Mouse (Mus musculus): Measurements from ENCODE around the gene B3gnt2. TPM values are rescaled to one million over a fixed set of nuclear protein-coding genes. Genes with fewer than 3 reads are reported as not detected.

B3gnt2 gene
- polyA plus RNA-seq, 1 experiment from 2014 or later: 12.7 TPM

DNA sequence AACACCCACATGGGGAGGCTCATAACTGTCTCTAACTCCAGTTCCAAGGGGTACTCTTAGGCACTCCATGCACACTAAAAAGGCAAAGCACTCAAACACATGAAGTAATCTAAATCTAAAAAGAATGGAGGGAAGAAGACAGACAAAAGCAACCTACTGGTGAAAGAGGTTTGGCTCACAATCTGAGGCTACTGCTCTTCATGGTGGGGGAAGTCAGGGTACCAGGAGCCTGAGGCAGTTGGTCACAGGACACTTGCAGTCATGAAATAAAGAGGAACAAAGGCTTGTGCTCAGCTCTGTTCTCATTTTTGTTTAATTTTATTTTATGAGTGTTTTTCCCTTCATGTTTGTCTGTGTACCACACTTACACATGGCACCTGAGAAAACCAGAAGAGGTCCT, 45.6 kb downstream of the B3gnt2 start:
- Histone ChIP-seq H3K27ac (ENCODE audit: low read length) (no peak overlapping the region), H3K4me2 (ENCODE audit: low read depth, low read length) (no peak overlapping the region), H3K36me3 (ENCODE audit: control insufficient read depth, insufficient read depth, low read length) (no peaks in the 10 kb centered on the region), H3K9me3 (ENCODE audit: control insufficient read depth, low read length) (no peaks in the 10 kb centered on the region), H3K9ac (ENCODE audit: low read length) (no peak overlapping the region), H3K4me3 (ENCODE audit: low read length) (no peak overlapping the region), H3K4me1 (replicated peaks; ENCODE audit: control insufficient read depth, insufficient read depth, low read length) (no peaks in the 10 kb centered on the region), H3K27me3 (ENCODE audit: control insufficient read depth, insufficient read depth, low read depth, low read length) (no peaks in the 10 kb centered on the region)
- no peak for ATAC-seq (ENCODE audit: low read depth)

DNA sequence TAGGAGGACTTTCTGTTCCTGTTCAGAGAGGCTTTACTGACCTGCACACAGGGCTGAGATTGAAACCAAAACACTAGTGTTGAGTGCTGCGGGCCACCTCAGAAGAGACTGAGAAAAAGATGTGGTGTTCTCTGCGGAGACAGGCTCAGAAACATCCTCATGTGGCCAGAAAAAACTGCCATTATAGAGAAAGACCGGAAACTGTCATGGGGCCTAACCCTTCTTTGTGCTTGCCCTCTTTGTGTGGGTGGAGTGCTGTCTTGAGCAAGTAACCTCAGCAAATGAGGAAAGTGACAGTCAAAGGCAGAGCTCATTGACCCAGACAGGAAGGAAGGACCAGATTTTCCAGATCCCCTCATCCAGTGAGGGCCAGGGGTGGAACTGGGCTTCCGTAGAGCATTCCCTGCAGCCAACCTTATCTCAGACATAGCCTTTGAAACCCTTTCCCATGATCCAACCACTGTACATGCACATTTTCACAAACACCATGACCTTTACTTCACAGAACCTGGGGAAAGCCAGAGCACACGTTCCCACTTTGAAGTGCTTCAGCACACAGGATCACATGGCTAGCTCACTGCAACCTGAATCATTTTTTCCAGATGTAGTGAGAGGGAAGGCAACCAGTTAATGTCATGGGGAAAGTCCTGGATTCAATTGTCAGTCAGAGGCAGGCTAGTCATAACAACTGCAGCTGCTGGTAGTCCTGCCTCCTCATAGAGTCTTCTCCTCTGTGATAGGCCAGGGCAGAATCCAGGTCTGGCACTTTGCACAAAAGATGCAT, 46.6 kb downstream of the B3gnt2 start:
- Histone ChIP-seq H3K27me3 (ENCODE audit: control insufficient read depth, insufficient read depth, low read depth, low read length) (no peaks in the 10 kb centered on the region), H3K4me2 (ENCODE audit: low read depth, low read length) (no peak overlapping the region), H3K9me3 (ENCODE audit: control insufficient read depth, low read length) (no peaks in the 10 kb centered on the region), H3K4me1 (replicated peaks; ENCODE audit: control insufficient read depth, insufficient read depth, low read length) (no peaks in the 10 kb centered on the region), H3K27ac (ENCODE audit: low read length) (no peak overlapping the region), H3K36me3 (ENCODE audit: control insufficient read depth, insufficient read depth, low read length) (no peaks in the 10 kb centered on the region), H3K4me3 (ENCODE audit: low read length) (no peak overlapping the region), H3K9ac (ENCODE audit: low read length) (no peak overlapping the region)
- no peak for ATAC-seq (ENCODE audit: low read depth)
- WGBS: 75% methylated on average over 5 of the region's 5 CpGs

DNA sequence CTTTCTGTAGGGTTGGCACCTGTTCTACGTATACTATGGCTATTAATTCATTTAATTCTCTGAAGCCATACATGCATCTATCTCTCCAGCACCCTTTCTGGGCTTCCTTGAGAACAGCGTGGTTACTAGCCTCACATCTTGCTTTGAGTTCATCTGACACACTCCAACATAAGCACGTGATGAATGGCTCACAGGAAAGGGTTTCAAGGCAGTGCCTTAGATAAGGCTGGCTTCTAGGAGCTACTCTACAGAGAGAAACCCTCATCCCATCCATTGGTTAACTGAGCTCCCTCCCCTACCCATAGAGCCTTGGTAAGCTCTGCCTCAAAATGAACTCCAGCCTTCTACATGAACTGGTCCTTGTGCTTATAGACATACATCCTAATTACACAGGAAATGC, 47.3 kb downstream of the B3gnt2 start:
- H3K27ac ChIP-seq (ENCODE audit: low read length): no peak overlapping the region
- no peak overlapping the region for H3K9ac ChIP-seq (ENCODE audit: low read length)
- H3K4me1 ChIP-seq (replicated peaks; ENCODE audit: control insufficient read depth, insufficient read depth, low read length): no peaks in the 10 kb centered on the region
- ATAC-seq (ENCODE audit: low read depth): no peak
- WGBS: 65% methylated on average over 3 of the region's 3 CpGs
- H3K4me2 ChIP-seq (ENCODE audit: low read depth, low read length): no peak overlapping the region
- no peaks in the 10 kb centered on the region for H3K9me3 ChIP-seq (ENCODE audit: control insufficient read depth, low read length)
- H3K36me3 ChIP-seq (ENCODE audit: control insufficient read depth, insufficient read depth, low read length): no peaks in the 10 kb centered on the region
- H3K27me3 ChIP-seq (ENCODE audit: control insufficient read depth, insufficient read depth, low read depth, low read length): no peaks in the 10 kb centered on the region
- H3K4me3 ChIP-seq (ENCODE audit: low read length): no peak overlapping the region

DNA sequence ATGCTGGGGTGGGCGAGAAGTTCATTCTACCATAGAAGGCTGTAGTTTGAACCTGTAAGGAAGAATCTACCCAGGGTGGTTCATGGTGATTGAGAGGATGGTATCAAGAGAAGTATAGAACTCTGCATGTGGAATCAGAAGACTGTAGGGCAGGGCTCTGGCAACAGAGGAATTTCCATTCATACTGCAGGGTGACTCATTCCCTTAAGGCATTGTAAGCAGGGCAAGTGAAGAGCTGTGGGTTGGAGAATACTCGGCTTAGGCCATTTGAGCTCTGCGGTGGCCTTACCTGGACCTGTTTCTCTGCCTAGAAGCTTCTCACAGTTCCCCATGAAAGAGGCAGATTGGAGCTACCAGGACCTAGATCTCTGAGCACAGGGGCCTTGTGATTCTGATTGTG, 49.3 kb downstream of the B3gnt2 start:
- no peaks in the 10 kb centered on the region for H3K36me3 ChIP-seq (ENCODE audit: control insufficient read depth, insufficient read depth, low read length)
- no peak overlapping the region for H3K4me2 ChIP-seq (ENCODE audit: low read depth, low read length)
- H3K4me1 ChIP-seq (replicated peaks; ENCODE audit: control insufficient read depth, insufficient read depth, low read length): no peaks in the 10 kb centered on the region
- ATAC-seq (ENCODE audit: low read depth): no peak
- H3K27ac ChIP-seq (ENCODE audit: low read length): no peak overlapping the region
- no peaks in the 10 kb centered on the region for H3K27me3 ChIP-seq (ENCODE audit: control insufficient read depth, insufficient read depth, low read depth, low read length)
- H3K9me3 ChIP-seq (ENCODE audit: control insufficient read depth, low read length): no peaks in the 10 kb centered on the region
- H3K4me3 ChIP-seq (ENCODE audit: low read length): no peak overlapping the region
- 78% methylated on average over 3 of the region's 3 CpGs for WGBS
- no peak overlapping the region for H3K9ac ChIP-seq (ENCODE audit: low read length)

DNA sequence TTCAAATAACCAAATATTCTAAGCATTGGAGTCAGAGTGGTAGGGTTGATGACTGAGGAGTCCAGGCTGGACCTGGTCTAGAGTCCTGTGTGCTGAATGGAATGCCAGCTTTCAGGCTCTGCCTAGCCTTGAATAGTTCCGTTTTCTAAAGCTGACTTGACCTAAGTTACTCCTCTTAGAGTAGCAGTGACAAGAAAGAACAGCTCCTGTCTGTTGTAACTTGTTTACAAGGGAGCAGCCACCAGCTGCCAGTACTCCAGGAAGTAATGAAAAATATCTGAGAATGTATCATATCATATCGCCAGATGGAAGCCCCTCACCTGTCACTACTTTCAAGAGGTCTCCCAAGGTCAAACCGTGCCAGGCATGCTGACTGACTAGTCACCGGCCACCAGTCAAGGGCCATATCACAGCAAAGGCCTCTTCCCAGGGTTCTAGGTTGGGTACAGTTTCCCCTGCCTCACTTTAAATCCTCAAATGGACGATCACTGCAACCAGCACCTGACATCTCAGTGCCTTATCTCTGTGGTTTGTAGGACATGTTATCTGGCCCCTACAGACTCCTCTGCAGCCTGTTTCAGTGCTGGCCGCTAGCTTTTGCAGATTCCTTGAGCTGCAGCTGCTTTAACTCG, 51.2 kb downstream of the B3gnt2 start:
- no peaks in the 10 kb centered on the region for H3K27me3 ChIP-seq (ENCODE audit: control insufficient read depth, insufficient read depth, low read depth, low read length)
- H3K27ac ChIP-seq (ENCODE audit: low read length): no peak overlapping the region
- no peak for ATAC-seq (ENCODE audit: low read depth)
- no peak overlapping the region for H3K4me3 ChIP-seq (ENCODE audit: low read length)
- no peak overlapping the region for H3K4me2 ChIP-seq (ENCODE audit: low read depth, low read length)
- no peaks in the 10 kb centered on the region for H3K4me1 ChIP-seq (replicated peaks; ENCODE audit: control insufficient read depth, insufficient read depth, low read length)
- H3K9me3 ChIP-seq (ENCODE audit: control insufficient read depth, low read length): no peaks in the 10 kb centered on the region
- no peaks in the 10 kb centered on the region for H3K36me3 ChIP-seq (ENCODE audit: control insufficient read depth, insufficient read depth, low read length)
- 62% methylated on average over 7 of the region's 7 CpGs for WGBS
- H3K9ac ChIP-seq (ENCODE audit: low read length): no peak overlapping the region

DNA sequence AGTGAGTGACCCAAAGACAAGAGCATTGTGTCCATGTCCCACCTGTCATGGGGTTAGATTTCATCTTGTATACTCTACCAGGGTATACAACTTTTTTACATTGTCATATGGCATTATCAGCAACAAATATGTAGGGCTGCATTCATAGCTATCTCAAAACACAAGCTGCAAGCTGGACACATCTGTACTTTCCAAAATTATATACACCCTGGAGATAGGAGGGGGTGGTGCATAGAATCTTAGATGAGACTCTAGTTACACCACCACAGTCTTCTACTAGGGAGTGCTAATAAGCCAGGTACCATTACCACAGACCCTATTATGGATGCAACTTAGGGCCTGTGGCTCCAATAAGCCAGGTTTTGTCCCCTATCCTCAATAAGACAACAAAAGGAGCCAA, 52.7 kb downstream of the B3gnt2 start:
- Histone ChIP-seq H3K9me3 (ENCODE audit: control insufficient read depth, low read length) (no peaks in the 10 kb centered on the region), H3K4me3 (ENCODE audit: low read length) (no peak overlapping the region), H3K9ac (ENCODE audit: low read length) (no peak overlapping the region), H3K27ac (ENCODE audit: low read length) (no peak overlapping the region), H3K4me1 (replicated peaks; ENCODE audit: control insufficient read depth, insufficient read depth, low read length) (no peaks in the 10 kb centered on the region), H3K36me3 (ENCODE audit: control insufficient read depth, insufficient read depth, low read length) (no peaks in the 10 kb centered on the region), H3K4me2 (ENCODE audit: low read depth, low read length) (no peak overlapping the region), H3K27me3 (ENCODE audit: control insufficient read depth, insufficient read depth, low read depth, low read length) (no peaks in the 10 kb centered on the region)
- no peak for ATAC-seq (ENCODE audit: low read depth)

DNA sequence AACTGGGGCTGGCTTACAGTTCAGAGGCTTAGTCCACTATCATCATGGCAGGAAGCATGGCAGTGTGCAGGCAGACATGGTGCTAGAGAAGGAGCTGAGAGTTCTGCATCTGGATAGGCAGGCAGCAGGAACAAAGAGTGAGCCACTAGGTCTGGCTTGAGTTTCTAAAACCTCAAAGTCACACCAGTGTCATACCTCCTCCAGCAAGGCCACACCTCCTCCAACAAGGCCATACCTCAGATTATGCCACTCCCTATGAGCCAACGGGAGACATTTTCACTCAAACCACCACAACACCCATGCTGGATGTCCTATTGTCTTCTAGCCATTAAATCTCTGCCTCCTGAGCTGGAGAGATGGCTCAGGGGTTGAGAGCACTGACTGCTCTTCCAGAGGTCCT, 55.6 kb downstream of the B3gnt2 start:
- no peak for ATAC-seq (ENCODE audit: low read depth)
- no peak overlapping the region for H3K27ac ChIP-seq (ENCODE audit: low read length)
- no peaks in the 10 kb centered on the region for H3K27me3 ChIP-seq (ENCODE audit: control insufficient read depth, insufficient read depth, low read depth, low read length)
- peaks cover 7% of the 10 kb centered on the region for H3K4me1 ChIP-seq (replicated peaks; ENCODE audit: control insufficient read depth, insufficient read depth, low read length)
- no peak overlapping the region for H3K4me3 ChIP-seq (ENCODE audit: low read length)
- H3K4me2 ChIP-seq (ENCODE audit: low read depth, low read length): no peak overlapping the region
- no peaks in the 10 kb centered on the region for H3K36me3 ChIP-seq (ENCODE audit: control insufficient read depth, insufficient read depth, low read length)
- no peaks in the 10 kb centered on the region for H3K9me3 ChIP-seq (ENCODE audit: control insufficient read depth, low read length)
- H3K9ac ChIP-seq (ENCODE audit: low read length): no peak overlapping the region
- WGBS: 60% methylated on average over 1 of the region's 1 CpGs

DNA sequence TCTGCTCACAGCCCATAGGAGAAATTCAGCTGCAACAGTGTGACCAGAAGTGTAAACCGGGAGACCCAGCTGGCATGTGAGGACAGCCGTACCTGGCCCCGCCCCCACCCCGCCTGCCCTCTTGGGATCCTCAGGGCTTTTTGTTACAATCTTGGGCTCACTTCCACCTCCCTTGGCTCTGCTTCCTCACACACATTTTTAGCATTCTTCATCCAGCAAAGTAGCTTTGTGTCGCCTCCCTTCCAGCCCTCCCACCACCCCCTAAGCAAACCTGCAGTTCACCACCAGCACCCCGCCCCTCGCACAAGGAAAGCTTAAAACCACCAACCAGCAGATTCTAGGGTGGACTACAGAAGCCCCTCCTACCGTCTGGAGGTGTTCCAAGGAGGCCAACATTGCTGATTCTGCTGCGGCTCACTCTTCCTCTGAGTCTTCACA, 60.8 kb downstream of the B3gnt2 start:
- H3K4me3 ChIP-seq (ENCODE audit: low read length): no peak overlapping the region
- H3K9ac ChIP-seq (ENCODE audit: low read length): peak overlapping the region; percentile 12
- H3K4me2 ChIP-seq (ENCODE audit: low read depth, low read length): peak overlapping the region; percentile 18
- H3K4me1 ChIP-seq (replicated peaks; ENCODE audit: control insufficient read depth, insufficient read depth, low read length): peaks cover 15% of the 10 kb centered on the region
- no peaks in the 10 kb centered on the region for H3K36me3 ChIP-seq (ENCODE audit: control insufficient read depth, insufficient read depth, low read length)
- 18% methylated on average over 9 of the region's 9 CpGs for WGBS
- no peaks in the 10 kb centered on the region for H3K27me3 ChIP-seq (ENCODE audit: control insufficient read depth, insufficient read depth, low read depth, low read length)
- H3K9me3 ChIP-seq (ENCODE audit: control insufficient read depth, low read length): no peaks in the 10 kb centered on the region
- peak overlapping the region; percentile 90 for H3K27ac ChIP-seq (ENCODE audit: low read length)
- peak; percentile 92 for ATAC-seq (ENCODE audit: low read depth)

DNA sequence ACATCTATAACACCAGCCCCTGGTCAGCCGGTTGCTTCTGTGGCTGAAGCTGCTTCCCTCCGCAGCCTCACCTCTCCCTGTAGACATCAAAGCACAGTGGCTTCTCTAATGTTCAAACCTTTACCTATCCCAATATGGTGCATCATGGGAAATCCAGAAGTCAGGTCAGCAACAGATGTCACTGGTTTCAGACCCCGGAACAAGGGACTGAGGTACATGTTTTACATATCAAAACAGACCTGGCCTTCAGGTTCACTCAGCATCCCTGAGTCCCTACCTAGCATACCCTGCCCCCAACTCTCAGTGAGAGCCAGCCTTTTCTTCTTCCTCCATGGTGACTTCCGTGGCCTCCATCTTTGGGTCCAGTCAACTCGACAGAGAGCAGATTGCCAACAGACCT, 61.8 kb downstream of the B3gnt2 start:
- Histone ChIP-seq H3K36me3 (ENCODE audit: control insufficient read depth, insufficient read depth, low read length) (no peaks in the 10 kb centered on the region), H3K27me3 (ENCODE audit: control insufficient read depth, insufficient read depth, low read depth, low read length) (no peaks in the 10 kb centered on the region), H3K9ac (ENCODE audit: low read length) (no peak overlapping the region), H3K4me1 (replicated peaks; ENCODE audit: control insufficient read depth, insufficient read depth, low read length) (peaks cover 15% of the 10 kb centered on the region), H3K4me2 (ENCODE audit: low read depth, low read length) (no peak overlapping the region), H3K27ac (ENCODE audit: low read length) (peak overlapping the region; percentile 90), H3K4me3 (ENCODE audit: low read length) (no peak overlapping the region), H3K9me3 (ENCODE audit: control insufficient read depth, low read length) (no peaks in the 10 kb centered on the region)
- no peak for ATAC-seq (ENCODE audit: low read depth)
- WGBS: 66% methylated on average over 5 of the region's 5 CpGs
